Mouse (Mus musculus): ENCODE results near the gene Ccdc122. TPM values are rescaled to one million over a fixed set of nuclear protein-coding genes. Genes with fewer than 3 reads are reported as not detected.
A peak's percentile ranks its signal among the peaks of the same experiment; 100 is the strongest.
"Not testable (repeated sequence)": the region's sequence is repeated elsewhere in the genome, so short reads cannot be mapped to it uniquely, and the experiment has no call there.

The Ccdc122 gene
- total RNA-seq, 2 experiments from 2014 or later, result 0.36 to 0.65 TPM

- intact Hi-C loops (cut with DNase I), result no loop called here
- DNase-seq (ENCODE audit: low spot score), result no peak
Measured at GRCm38 (mm10) chr14:77100285-77100684, 63.7 kb downstream of the Ccdc122 start.

GRCm38 (mm10) chr14:77110622-77111021, 74.0 kb downstream of the Ccdc122 start:
- intact Hi-C loops (cut with DNase I), result not testable (repeated sequence)

GRCm38 (mm10) chr14:77130612-77131011, 94.0 kb downstream of the Ccdc122 start:
- no peak for DNase-seq (ENCODE audit: low spot score)
- intact Hi-C loops (cut with DNase I), result no loop called here

More at GRCm38 (mm10) chr14:77110622-77111021, 74.0 kb downstream of the Ccdc122 start:
- DNase-seq (ENCODE audit: low spot score), result not testable (repeated sequence)

- intact Hi-C loops (cut with DNase I), result no loop called here
- no peak for DNase-seq (ENCODE audit: low spot score)
Measured at GRCm38 (mm10) chr14:77136936-77137335, 100.4 kb downstream of the Ccdc122 start.

GRCm38 (mm10) chr14:77141324-77142282, 105.0 kb downstream of the Ccdc122 start:
- DNase-seq (ENCODE audit: low spot score), result no peak
- intact Hi-C loops (cut with DNase I), result loop anchor here (1.0 to 10.0 kb wide), 5 partner anchors 333 to 1146 kb away; no protein-coding TSS in a partner anchor

- intact Hi-C loops (cut with DNase I), result loop anchor here (10.0 kb wide), 2 partner anchors 330 to 400 kb away; no protein-coding TSS in a partner anchor
- no peak for DNase-seq (ENCODE audit: low spot score)
Measured at GRCm38 (mm10) chr14:77145103-77145502, 108.5 kb downstream of the Ccdc122 start.

GRCm38 (mm10) chr14:77147635-77148034, 111.1 kb downstream of the Ccdc122 start:
- intact Hi-C loops (cut with DNase I), result loop anchor here (10.0 kb wide), 2 partner anchors 327 to 397 kb away; no protein-coding TSS in a partner anchor
- DNase-seq (ENCODE audit: low spot score), result no peak

- intact Hi-C loops (cut with DNase I), result loop anchor here (10.0 kb wide), 1 partner anchor 194 kb away; no protein-coding TSS in a partner anchor
- DNase-seq (ENCODE audit: low spot score), result no peak
Measured at GRCm38 (mm10) chr14:77150556-77150955, 114.0 kb downstream of the Ccdc122 start.

GRCm38 (mm10) chr14:77151431-77151830, 114.9 kb downstream of the Ccdc122 start:
- no peak for DNase-seq (ENCODE audit: low spot score)
- intact Hi-C loops (cut with DNase I), result loop anchor here (10.0 kb wide), 1 partner anchor 193 kb away; no protein-coding TSS in a partner anchor

GRCm38 (mm10) chr14:77156222-77156910, 119.8 kb downstream of the Ccdc122 start, which contains the start of gene Enox1:
Enox1 (plus strand) TSS chr14:77156763.
- intact Hi-C loops (cut with DNase I), result loop anchor here (10.0 kb wide), 1 partner anchor 188 kb away; no protein-coding TSS in a partner anchor
- DNase-seq (ENCODE audit: low spot score), result no peak

- no peak for DNase-seq (ENCODE audit: low spot score)
Measured at GRCm38 (mm10) chr14:77156911-77157504, 120.4 kb downstream of the Ccdc122 start.

GRCm38 (mm10) chr14:77157505-77157911, 120.9 kb downstream of the Ccdc122 start:
- intact Hi-C loops (cut with DNase I), result loop anchor here (10.0 kb wide), 1 partner anchor 187 kb away; no protein-coding TSS in a partner anchor
- DNase-seq (ENCODE audit: low spot score), result peak; percentile 53

More at GRCm38 (mm10) chr14:77156911-77157504, 120.4 kb downstream of the Ccdc122 start:
- intact Hi-C loops (cut with DNase I), result loop anchor here (10.0 kb wide), 1 partner anchor 188 kb away; no protein-coding TSS in a partner anchor

GRCm38 (mm10) chr14:77159397-77159796, 122.8 kb downstream of the Ccdc122 start:
- DNase-seq (ENCODE audit: low spot score), result no peak
- intact Hi-C loops (cut with DNase I), result loop anchor here (10.0 kb wide), 1 partner anchor 185 kb away; no protein-coding TSS in a partner anchor

Other genes with a start within 250 kb of the Ccdc122 start
- 1 to 10 TPM; 1.7 to 2.4 TPM for gene Lacc1, start 132 bp downstream of the Ccdc122 start, total RNA-seq (2021)
- gene Enox1, start 120.0 kb downstream of the Ccdc122 start, total RNA-seq (2021), result 1 to 10 TPM; 1.1 to 1.3 TPM

All from heart, postnatal 25 days (tissue).